Mouse (Mus musculus) kidney, adult 9 months (tissue): ENCODE measurements at regions not wholly inside any gene's neighbourhood (a gene's known extent, or its start where the extent isn't known, plus 50 kb on each side); places are given as distances from the start of the nearest gene placed in this dataset.

Source experiments
- DNase-seq: peaks from one replicate; pipeline ENCODE4 v3.0.0; 2022

DNA sequence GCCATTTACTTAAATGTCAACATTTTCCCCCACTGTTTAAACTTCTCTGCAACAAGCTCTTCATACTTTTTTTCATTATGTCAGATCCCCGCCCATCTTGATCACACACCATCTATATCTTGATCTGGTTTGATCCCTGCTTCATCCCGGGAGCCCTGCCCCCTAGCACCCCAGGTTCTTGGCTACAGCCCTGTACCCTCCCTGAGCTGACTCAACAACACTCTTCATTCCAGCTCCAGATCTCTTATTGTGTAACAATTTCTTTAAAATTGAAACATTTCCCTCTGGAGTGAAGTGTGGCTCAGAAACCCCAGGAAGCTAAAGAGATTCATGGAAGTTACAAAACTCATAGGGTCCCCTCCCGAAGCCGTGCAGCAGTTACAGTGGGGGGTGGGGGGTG, 126.2 kb upstream of the Mast4 start:
- no peak for DNase-seq

DNA sequence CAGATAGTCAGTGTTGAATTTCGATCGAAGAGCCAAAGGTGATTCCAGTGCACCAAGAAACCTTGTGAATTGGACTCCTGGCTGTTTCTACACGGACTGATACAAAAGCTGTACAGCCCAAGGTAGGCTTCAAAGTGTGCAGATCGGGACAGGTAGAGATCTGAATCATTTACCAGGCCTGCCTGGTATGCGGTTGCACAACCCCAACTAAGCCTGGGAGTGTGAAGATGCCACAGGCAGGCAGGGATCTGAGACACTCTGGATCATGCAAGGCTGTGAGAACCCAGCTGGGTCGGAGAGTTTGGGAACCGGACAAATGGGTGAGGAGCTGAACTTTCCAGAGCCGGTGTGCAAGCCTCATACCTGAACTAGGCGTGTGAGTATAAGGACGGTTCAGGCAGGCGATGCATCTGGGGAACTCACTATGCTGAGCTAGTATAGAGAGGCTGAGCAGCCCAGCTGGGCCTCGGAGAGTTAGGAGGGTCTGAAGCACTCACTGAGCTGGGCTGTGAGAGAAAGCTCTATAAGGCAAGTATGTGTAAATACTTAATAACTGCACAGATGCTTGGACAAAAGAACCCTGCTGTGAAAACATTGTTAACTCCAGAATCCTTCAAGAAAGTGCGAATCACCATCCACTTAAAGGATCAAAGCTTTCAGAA, 125.3 kb upstream of the Mast4 start:
- DNase-seq = no peak

DNA sequence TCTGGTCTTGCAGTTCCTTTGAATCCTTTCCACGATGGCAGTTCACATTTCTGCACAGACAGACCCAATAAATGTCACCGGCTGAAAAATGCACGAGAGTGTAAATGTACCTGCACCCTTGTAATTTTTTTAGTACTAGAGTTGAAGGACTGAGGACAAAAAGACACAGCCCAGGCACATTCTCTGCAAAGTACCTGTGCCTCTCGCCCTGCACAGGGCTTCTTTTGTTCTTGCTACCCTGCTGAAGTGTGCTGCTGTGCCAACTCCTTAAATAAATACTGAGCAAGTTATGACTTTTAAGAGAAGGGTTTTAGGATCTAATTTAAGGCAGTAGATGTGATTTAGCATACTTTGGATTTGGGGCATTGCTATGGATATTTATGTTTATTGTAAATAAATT, 118.5 kb upstream of the Mast4 start:
- no peak for DNase-seq

DNA sequence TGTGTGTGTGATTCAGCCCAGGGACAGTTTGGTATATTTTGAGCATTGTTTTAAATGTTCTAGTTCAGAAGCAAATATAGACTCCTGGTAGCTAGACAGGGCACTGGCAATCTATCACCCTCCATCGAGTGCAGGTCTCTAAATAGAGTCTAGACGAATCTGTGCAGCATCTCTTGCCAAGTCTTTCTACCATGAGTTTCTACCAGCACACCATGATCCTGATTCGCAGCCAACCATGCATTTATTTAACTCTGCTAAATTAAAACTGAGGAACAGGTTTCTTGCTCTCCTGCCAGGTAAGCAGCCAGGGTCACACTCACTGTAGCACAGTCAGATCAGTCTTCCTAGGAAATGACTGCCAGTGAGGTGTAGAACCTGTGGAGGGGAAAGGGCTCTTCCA, 96.3 kb upstream of the Mast4 start:
- DNase-seq = peak; percentile 3

DNA sequence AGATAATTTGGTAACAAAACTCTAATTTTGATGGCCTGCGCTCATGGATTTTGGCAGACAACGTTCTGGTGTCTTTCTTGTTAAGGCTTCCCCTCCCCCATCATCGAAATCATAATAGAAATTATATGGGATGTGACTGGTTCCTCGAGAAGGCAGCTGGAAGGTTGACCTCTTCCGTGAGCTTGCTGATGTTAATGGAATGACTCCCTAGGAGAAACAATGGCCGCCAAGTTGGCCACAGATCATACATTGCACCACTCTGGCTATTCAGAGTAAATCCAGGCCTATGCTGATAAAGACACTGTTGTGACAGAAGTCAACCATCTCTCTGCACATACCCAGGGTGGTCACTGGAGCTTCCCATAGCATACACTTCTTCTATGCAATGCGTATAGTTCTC, 89.7 kb upstream of the Mast4 start:
- DNase-seq = no peak

DNA sequence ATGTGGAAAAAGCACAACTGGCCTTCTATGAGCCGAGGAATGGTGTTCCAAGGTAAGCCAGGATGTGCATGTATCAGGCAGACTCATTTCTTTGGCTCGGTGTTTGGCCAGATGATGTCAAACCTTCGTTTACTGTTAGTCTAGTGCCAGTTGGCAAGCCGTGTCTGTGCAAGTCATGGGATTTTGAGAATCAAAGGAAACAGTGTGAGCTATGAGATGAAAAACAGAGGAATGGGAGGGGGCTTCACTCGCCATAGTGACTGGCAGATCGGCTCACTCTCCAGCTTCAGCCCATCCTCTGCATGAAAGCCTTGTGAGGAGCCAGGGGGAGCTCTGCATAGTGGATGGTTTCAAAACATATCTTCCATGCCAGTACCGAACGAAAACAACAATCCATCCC, 89.1 kb upstream of the Mast4 start:
- DNase-seq = no peak

DNA sequence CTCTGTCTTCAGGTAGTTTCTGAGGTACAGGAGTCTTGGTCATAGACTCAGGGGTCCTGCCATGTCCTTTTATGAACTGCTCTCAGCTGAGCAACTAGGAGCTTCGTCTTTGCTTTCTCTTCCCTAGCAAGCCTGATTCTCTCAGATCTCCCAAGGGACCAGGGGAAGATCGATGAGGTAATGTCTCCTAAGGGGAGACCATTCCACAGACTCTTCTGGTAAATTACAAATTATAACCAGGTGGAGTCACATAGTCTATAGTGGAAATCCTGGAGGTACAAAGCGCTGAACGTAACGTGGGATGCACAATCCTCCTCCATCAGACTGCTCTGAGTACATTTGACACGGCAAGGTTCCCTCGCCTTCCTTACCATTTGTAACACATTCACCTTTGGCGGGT, 88.7 kb upstream of the Mast4 start:
- no peak for DNase-seq

DNA sequence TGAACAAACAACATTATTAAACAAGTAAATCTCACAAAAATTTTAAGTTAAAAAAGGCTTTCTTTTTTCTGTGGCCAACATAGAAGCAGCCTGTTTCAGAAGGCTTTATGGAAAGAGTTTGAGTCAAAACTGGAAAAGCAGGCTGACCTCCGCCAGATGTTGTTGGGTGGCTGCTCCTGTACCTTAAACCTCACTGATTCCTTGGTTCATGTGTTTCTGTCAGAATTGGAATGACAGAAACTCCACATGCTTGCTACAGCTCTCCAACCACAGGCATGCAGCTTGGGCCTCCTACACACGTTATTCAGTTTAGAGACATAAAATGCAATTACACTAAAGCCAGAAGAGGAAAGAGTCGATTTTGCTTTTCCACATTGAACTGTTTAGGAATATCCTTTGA, 84.8 kb upstream of the Mast4 start:
- no peak for DNase-seq

DNA sequence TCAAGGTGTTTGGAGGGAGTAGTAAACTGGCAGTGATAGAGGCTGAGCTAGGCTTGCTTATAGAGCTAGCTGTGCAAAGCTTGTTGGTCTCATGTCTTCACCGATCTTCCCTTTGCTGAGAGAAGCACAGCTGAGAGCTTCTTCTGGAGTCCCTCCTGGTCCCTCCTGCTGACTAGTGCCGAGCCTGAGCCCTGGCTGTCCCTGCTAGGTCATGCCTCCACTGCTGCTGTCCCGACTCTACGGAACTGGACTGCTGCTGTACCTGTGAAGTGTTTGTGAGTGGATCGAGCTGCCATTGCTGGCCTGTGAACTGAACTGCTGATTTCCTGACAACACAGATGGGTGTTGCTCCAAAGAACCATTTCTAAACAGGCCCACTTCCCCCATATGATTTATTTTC, 83.0 kb upstream of the Mast4 start:
- DNase-seq = no peak

DNA sequence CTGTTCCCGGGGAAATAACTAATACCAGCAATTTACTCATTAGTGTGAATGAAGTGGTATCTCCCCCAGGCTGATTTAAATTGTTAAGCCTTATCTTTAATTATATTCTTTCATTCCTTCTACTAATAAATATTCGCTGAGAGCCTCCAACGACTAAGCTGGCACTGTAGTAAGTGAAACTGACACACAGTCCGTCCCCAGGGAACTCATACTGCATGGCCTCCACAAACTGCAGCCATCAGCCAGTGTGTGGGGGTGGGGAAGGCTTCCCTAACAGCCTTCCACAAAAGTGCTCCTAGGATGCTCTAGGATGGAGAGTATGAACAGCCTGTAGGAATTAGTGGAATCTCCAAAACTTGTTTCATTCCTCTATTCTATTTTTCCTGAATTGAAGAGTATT, 81.0 kb upstream of the Mast4 start:
- DNase-seq = no peak

DNA sequence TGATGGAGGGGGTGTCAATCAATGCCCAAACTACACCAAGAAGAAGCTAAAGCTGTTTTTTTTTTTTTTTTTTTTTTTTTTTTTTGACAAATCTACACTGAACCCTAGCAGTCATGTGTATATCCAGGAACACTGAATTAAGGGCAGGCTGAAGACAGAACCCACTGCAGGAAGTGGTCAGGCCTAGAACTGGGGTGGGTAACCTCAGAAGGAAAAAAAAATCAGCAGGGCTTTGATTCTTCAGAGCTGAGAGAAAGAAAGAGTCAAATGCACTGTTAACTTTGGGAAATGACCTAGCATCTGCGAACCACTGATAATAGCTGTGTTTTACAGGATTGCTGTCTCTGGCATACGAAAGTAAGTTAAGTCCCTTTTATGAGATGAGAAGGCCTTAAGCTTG, 78.3 kb upstream of the Mast4 start:
- DNase-seq = no peak

DNA sequence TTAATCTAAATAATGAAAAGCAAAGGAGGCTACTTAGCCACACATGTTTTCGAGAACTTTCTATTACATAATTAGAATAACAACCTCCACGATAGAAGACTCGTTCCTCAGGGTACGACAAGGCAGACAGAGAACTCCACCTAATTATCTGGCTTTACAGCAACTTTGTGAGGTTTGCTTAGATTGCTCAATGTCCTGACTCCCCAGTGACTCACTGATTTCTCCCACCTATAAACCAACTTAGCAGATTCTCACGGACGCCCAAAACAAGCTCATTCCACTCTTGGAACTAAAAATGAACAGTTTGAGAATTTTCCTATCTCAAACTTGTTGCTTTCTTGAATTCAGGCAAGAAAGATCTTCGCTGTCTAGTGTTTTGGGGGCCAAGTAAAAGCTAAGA, 75.0 kb upstream of the Mast4 start:
- no peak for DNase-seq

DNA sequence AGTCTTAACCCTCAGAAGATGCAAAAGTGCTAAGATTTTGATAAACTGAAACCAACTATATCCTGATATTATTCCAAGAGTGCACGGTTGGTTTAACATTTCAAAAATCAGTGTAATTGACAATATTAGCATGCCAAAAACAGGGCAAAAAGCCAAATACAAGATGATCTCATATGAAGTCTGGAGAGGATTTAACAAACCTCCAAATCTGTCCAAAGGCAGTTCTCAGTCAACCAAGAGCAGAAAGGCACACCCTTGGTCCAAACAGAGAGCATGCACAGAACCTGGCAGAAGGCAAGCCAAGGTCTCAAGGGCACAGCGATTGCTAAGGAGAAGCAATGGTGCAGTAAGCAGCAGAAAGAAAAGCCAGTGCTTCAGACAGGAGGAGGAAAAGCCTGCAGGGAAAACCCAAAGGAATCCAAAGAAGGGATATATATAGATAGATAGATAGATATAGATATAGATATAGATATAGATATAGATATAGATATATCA, 62.3 kb upstream of the Mast4 start:
- DNase-seq = no peak

DNA sequence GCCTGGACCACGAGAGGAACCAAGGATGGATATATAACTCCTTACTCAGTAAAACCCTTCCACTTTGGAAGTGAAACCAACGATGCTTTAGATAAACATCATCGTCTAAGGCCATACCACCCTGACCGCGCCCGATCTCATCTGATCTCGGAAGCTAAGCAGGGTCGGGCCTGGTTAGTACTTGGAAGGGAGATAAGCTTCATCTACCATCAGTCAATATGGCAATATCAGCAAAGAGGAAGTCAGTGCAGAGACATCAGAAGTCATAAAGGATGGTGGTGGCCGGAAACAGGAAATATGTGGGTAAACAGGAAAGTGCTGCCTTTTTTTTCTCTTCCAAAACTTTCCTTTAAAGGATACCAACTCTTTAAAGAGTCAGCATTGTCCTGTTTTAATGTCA, 61.8 kb upstream of the Mast4 start:
- DNase-seq = no peak

DNA sequence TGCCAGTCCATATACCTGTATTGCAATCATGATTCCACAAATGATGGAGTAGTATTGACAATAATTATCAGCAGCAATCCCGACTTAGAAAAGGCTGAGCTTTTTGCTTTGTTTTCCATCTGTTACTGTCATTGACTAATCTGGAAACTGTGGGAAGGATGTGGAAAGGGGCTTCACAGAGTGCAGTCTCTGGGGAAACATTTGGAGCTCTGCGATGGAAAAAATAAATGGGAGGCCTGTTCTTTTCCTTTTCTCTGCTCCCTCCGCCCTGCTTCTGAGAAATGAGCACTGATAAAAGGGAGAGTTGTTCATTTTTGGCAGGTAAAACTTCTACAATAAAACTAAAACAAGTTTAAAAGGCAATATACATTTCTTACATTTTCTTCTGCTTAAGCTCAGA, 58.3 kb upstream of the Mast4 start:
- no peak for DNase-seq

DNA sequence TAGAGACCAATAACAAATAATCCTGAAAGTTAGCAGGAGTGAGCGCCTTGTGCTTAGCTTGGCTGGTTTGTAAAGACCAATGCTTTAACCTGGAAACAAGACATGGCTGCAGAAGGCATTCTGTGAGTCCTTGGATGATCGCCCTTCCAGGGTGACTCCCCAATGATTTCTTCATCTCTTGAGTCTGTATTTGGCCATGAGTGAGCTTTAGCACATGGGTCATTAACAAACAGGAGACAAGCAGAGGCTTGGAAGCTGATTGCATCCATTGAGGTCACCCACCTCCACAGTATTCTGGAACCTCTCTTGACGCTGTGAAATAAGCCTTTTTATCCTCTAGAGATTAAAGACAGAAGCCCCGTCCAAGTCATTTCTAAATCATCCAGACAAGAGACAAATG, 57.1 kb upstream of the Mast4 start:
- no peak for DNase-seq

DNA sequence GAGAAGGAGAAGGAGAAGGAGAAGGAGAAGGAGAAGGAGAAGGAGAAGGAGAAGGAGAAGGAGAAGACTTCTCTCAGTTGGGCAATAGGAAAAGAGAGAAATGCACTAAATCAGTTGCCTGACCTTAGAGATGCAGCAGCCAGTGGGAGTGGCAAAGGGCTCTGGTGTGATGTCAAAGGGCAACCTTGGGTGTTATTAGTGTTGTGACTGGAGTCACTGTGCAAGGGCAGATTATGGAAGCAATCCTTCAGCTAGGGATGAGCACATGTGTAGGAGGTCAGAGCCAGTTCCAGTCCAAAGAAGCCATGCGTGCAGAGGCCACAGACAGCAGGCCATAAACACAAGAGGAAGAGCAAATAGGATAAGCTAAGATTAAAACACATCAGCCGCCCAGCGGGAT, 56.7 kb upstream of the Mast4 start:
- DNase-seq = no peak

DNA sequence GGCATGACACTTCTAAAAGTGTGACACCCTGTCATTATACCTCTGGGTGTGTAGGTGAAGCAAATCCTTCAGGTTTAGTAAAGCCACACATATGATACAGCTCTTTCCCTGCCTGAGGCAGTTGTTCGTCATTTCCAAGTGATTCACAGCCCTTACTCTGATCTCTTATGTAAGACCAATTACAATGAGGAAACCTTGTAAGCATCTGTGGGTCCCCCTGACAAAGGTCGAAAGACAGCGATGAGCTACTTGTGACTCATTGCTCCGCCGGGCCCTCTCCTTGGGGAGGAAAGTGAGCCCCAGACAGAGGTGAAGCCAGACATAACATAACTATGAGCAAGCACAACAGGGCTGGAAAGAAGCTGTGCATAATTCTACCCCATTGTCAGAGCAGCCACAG, 52.7 kb upstream of the Mast4 start:
- no peak for DNase-seq
